In genomic region chr11:82101529-82101928, GRCm38 (mm10) we compare ENCODE assay signal across 19 mouse cellular contexts. TPM values are rescaled to one million over a fixed set of nuclear protein-coding genes. Genes with fewer than 3 reads are reported as not detected.
A peak's percentile ranks its signal among the peaks of the same experiment; 100 is the strongest.
DNase-seq lines count a peak whose midpoint lies in the region; ATAC-seq and TF ChIP-seq lines count a peak whose summit lies in the region.
"Had no signal": no experiment of that assay in that cellular context is flagged by ENCODE, and none has a peak within 500 bp of the region (broad histone marks: within the 10 kb centered on the region; RNA-seq: fewer than 3 reads in every experiment).

TSS of gene Ccl12 (plus strand) at chr11:82101845.

- H3K4me3 ChIP-seq in liver, postnatal 0 days (ENCODE audit: low read depth, low read length): no peak within 1 kb of the TSS
- no peak within 1 kb of the TSS for H3K4me3 ChIP-seq in liver, embryonic 12.5 days
- H3K4me3 ChIP-seq: hindbrain, embryonic 12.5 days; neural tube, embryonic 12.5 days had no signal

- TF ChIP-seq CTCF in liver, postnatal 0 days (IDR thresholded peaks at IDR 0.05; ENCODE audit: low read depth): no peak

- no peaks in the 10 kb centered on the region for H3K36me3 ChIP-seq in liver, postnatal 0 days (replicated peaks; ENCODE audit: insufficient read depth, low read length)
- H3K36me3 ChIP-seq in liver, embryonic 12.5 days: no peaks in the 10 kb centered on the region
- H3K36me3 ChIP-seq: hindbrain, embryonic 12.5 days; neural tube, embryonic 12.5 days had no signal

- peak; percentile 66 for ATAC-seq in liver, postnatal 0 days
- no peak for ATAC-seq in liver, embryonic 12.5 days
- no peak for ATAC-seq in activated CD4-positive, CD25-positive, alpha-beta regulatory T cell, adult 4 months
- ATAC-seq: inflammation-experienced regulatory T-cells, adult 6 months had no signal

- intact Hi-C loops in heart, postnatal 14 days (cut with DNase I): no loop called here

- WGBS in liver, postnatal 0 days (ENCODE audit: insufficient replicate concordance): 37% methylated on average over 2 of the region's 2 CpGs
- 26% methylated on average over 2 of the region's 2 CpGs for WGBS in liver, embryonic 12.5 days (ENCODE audit: insufficient replicate concordance)

- H3K27me3 ChIP-seq in liver, postnatal 0 days (ENCODE audit: insufficient read depth, low read length): no peaks in the 10 kb centered on the region
- no peaks in the 10 kb centered on the region for H3K27me3 ChIP-seq in liver, embryonic 12.5 days (replicated peaks)
- H3K27me3 ChIP-seq: hindbrain, embryonic 12.5 days; neural tube, embryonic 12.5 days had no signal

- 0 out of 2 replicates have a peak within 1 kb of the TSS, but pooled peaks have one; percentile 5 for H3K27ac ChIP-seq in liver, postnatal 0 days (ENCODE audit: low read depth)
- no peak within 1 kb of the TSS for H3K27ac ChIP-seq in liver, embryonic 12.5 days
- H3K27ac ChIP-seq: hindbrain, embryonic 12.5 days; neural tube, embryonic 12.5 days had no signal

- H3K4me2 ChIP-seq in liver, postnatal 0 days (ENCODE audit: low read depth, low read length): no peak within 1 kb of the TSS
- H3K4me2 ChIP-seq in liver, embryonic 12.5 days: no peak within 1 kb of the TSS
- H3K4me2 ChIP-seq: hindbrain, embryonic 12.5 days; liver, embryonic 11.5 days; neural tube, embryonic 12.5 days had no signal

- TF ChIP-seq EP300 in liver, postnatal 0 days (IDR thresholded peaks at IDR 0.05; ENCODE audit: low read depth): no peak

- no peaks in the 10 kb centered on the region for H3K4me1 ChIP-seq in liver, postnatal 0 days (ENCODE audit: insufficient read depth)
- H3K4me1 ChIP-seq in liver, embryonic 12.5 days: no peaks in the 10 kb centered on the region
- H3K4me1 ChIP-seq: hindbrain, embryonic 12.5 days; neural tube, embryonic 12.5 days had no signal

- H3K9me3 ChIP-seq in liver, postnatal 0 days (ENCODE audit: low read length): no peaks in the 10 kb centered on the region
- H3K9me3 ChIP-seq in liver, embryonic 12.5 days (replicated peaks): no peaks in the 10 kb centered on the region
- H3K9me3 ChIP-seq: hindbrain, embryonic 12.5 days; neural tube, embryonic 12.5 days had no signal

- peak; percentile 92 for DNase-seq in heart, adult 11 months
- no peak for DNase-seq in heart, postnatal 14 days
- DNase-seq in liver, postnatal 0 days: no peak
- DNase-seq in 3T3-L1 (ENCODE audit: low read depth, low spot score): peak; percentile 13
- DNase-seq in gonadal fat pad, adult 2 months (ENCODE audit: low read depth): no peak
- DNase-seq in natural killer cell, adult 2 months (ENCODE audit: low spot score in 2 of 2): no peak
- DNase-seq: adrenal gland, adult 8-10 months; cerebellum, adult 8-10 months; gastrocnemius, postnatal 10 days; kidney, postnatal 10 days; right cerebral cortex, postnatal 14 days; thymus, postnatal 36 days had no signal

- no peak within 1 kb of the TSS for H3K9ac ChIP-seq in liver, postnatal 0 days (replicated peaks)
- no peak within 1 kb of the TSS for H3K9ac ChIP-seq in liver, embryonic 12.5 days
- H3K9ac ChIP-seq: hindbrain, embryonic 12.5 days; neural tube, embryonic 12.5 days had no signal

RNA-seq across cellular contexts. Expression of gene Ccl12, which starts in this region (rescaled TPM):
- under 1 TPM in 1 of 2 experiments, not detected in 1; 0.67 TPM for total RNA-seq in heart, postnatal 14 days (2021)
- polyA plus RNA-seq in liver, postnatal 0 days (2015; fragmentation: Nextera tagmentation; extraction: Ambion mirVana): 0.88 and 1.4 TPM in 2 replicates
- polyA plus RNA-seq in liver, embryonic 12.5 days (2016; fragmentation: Nextera tagmentation; extraction: Ambion mirVana): 0.45 and 0.50 TPM in 2 replicates
- polyA plus RNA-seq in gonadal fat pad, adult 2 months (2012; rRNA removed): 6.5 and 18.0 TPM in 2 replicates
- not detected for polyA plus RNA-seq in activated CD4-positive, CD25-positive, alpha-beta regulatory T cell, adult 4 months (2017; shearing (Covaris generic))
- total RNA-seq: left cerebral cortex, postnatal 10 days had no signal
- polyA plus RNA-seq: inflammation-experienced regulatory T-cells, adult 6 months; liver, embryonic 11.5 days had no signal

Comparison
In these comparisons a context has a peak if more than half of its experiments do, and no peak if none do; other contexts are left out.
1. DNase-seq: peak in heart, adult 11 months (single experiment) and 3T3-L1 (single experiment); none in heart, postnatal 14 days (0 of 2), liver, postnatal 0 days (single experiment), gonadal fat pad, adult 2 months (single experiment) and natural killer cell, adult 2 months (0 of 2).